Mouse (Mus musculus) myocyte (in vitro differentiated cells): ENCODE measurements around the gene Tacc2.

Source experiments
- E2F4 ChIP-seq: IDR thresholded peaks from one replicate; pipeline ENCODE4 v1.6.1; 2011; ENCODE audit warnings: mild to moderate bottlenecking, control low read depth, moderate library complexity; ENCODE audit not compliant: insufficient read depth
- MAX ChIP-seq: IDR thresholded peaks from one replicate; pipeline ENCODE4 v1.6.1; 2011; ENCODE audit warnings: low read depth, mild to moderate bottlenecking, control low read depth
- MYOD1 ChIP-seq, 3 experiments: IDR thresholded peaks; one replicate each; pipeline ENCODE4 v1.6.1; 2011; ENCODE audit warnings: control low read depth in 2 of 3, low read depth in 2 of 3, mild to moderate bottlenecking in 2 of 3, moderate library complexity in 1 of 3; ENCODE audit not compliant: insufficient read length in 2 of 3, control insufficient read depth in 1 of 3
- MYOG ChIP-seq, 3 experiments: IDR thresholded peaks; one replicate each; pipeline ENCODE4 v1.6.1; 2011; ENCODE audit warnings: control low read depth in 2 of 3, low read depth in 2 of 3, mild to moderate bottlenecking in 2 of 3; ENCODE audit not compliant: insufficient read length in 2 of 3, control insufficient read depth in 1 of 3, insufficient read depth in 1 of 3
- POLR2A ChIP-seq: IDR thresholded peaks from one replicate; pipeline ENCODE4 v1.6.1; 2011; ENCODE audit warnings: low read depth, mild to moderate bottlenecking, control low read depth, moderate library complexity; ENCODE audit not compliant: insufficient read length
- REST ChIP-seq: IDR thresholded peaks from one replicate; pipeline ENCODE4 v1.6.1; 2011; ENCODE audit warnings: mild to moderate bottlenecking, control low read depth, moderate library complexity; ENCODE audit not compliant: insufficient read depth, insufficient read length
- TCF12 ChIP-seq: IDR thresholded peaks from one replicate; pipeline ENCODE4 v1.6.1; 2011; ENCODE audit warnings: mild to moderate bottlenecking, control low read depth; ENCODE audit not compliant: poor library complexity, insufficient read depth, severe bottlenecking
- USF1 ChIP-seq: IDR thresholded peaks from one replicate; pipeline ENCODE4 v1.6.1; 2011; ENCODE audit warnings: low read depth, mild to moderate bottlenecking, control low read depth, moderate library complexity

GRCm38 (mm10) chr7:130617591-130617990 is 40.4 kb downstream of the Tacc2 start:
- TF ChIP-seq MYOG (IDR thresholded peaks at IDR 0.05; ENCODE audit: control insufficient read depth in 1 of 3, insufficient read depth in 1 of 3, insufficient read length in 2 of 3, low read depth in 2 of 3) (no peak), MAX (no peak), POLR2A (no peak), TCF12 (no peak), USF1 (no peak), REST (no peak), MYOD1 (IDR thresholded peaks at IDR 0.05; ENCODE audit: control insufficient read depth in 1 of 3, insufficient read length in 2 of 3, low read depth in 2 of 3) (no peak), E2F4 (no peak)
